ENCODE assay signal across 8 mouse cellular contexts in the genomic region with DNA sequence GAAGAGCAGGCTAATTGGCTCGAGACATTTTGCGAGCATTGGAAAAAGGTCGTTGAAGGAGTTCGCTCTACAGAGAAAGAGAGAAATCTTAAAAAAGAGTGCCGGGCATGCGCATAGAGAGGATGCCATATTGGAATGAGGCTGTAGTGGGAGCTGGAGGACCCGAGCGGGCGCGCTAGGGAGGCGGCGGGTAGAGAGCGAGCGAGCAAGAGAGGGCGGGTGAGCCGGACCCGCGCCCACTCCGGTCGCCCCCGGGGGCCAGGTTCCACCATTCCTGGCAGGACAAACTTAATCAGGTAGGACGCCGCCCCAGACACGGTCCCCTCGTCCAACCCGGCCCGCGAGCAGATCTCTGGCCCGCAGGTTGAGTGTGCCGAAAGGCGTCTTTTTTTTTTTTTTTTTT. TPM values are rescaled to one million over a fixed set of nuclear protein-coding genes. Genes with fewer than 3 reads are reported as not detected.
DNase-seq lines count a peak whose midpoint lies in the region; ATAC-seq and TF ChIP-seq lines count a peak whose summit lies in the region.

No protein-coding gene starts in this region.

- peak overlapping the region; percentile 69 for H3K4me3 ChIP-seq in cerebellum, adult 2 months (replicated peaks; ENCODE audit: insufficient read depth, low read depth, low read length)

- WGBS in cerebellum, adult 2 months = under 1% methylated on average over 31 of the region's 31 CpGs

- TF ChIP-seq POLR2A in cerebellum, adult 2 months (IDR thresholded peaks at IDR 0.05; ENCODE audit: borderline replicate concordance, insufficient read depth, low read length) = no peak

- no peak overlapping the region for H3K27ac ChIP-seq in cerebellum, adult 2 months (ENCODE audit: insufficient read depth, low read length)

- ATAC-seq in hematopoietic stem cell, adult 5-6 weeks (replicated peaks in 1 of 2; ENCODE audit: insufficient read depth in 1 of 2, low FRiP score in 2 of 2, low TSS enrichment in 1 of 2, low read depth in 1 of 2, poor library complexity in 2 of 2, severe bottlenecking in 2 of 2) = peak; percentile 60 to 71

- peaks cover 3% of the 10 kb centered on the region; the same call in 1 of the 2 replicates for H3K27me3 ChIP-seq in cerebellum, adult 2 months (ENCODE audit: control insufficient read depth, insufficient read depth, low read length)

- TF ChIP-seq CTCF in cerebellum, adult 2 months (IDR thresholded peaks at IDR 0.05; ENCODE audit: borderline replicate concordance, insufficient read depth, low read depth, low read length) = no peak

- peak; percentile 82 for DNase-seq in MN1 (ENCODE audit: low spot score)
- peak; percentile 48 to 50 for DNase-seq in cerebellum, adult 2 months
- DNase-seq in forelimb bud, embryonic 11.5 days (ENCODE audit: low read depth, low spot score) = peak; percentile 75
- DNase-seq in layer of hippocampus, postnatal 10 days (ENCODE audit: low spot score in 2 of 2) = peak; percentile 65 to 78
- DNase-seq in lung, postnatal 14 days = peak; percentile 67
- DNase-seq in ovary, postnatal 36 days (ENCODE audit: low spot score) = peak; percentile 67
- DNase-seq in thymus, postnatal 4 days = peak; percentile 78

- no peaks in the 10 kb centered on the region for H3K4me1 ChIP-seq in cerebellum, adult 2 months (ENCODE audit: control insufficient read depth, insufficient read depth, low read length)

RNA-seq across cellular contexts. Expression of a gene that starts 2.0 kb away (rescaled TPM):
- 2.2 and 2.3 TPM in 2 replicates for polyA plus RNA-seq in cerebellum, adult 2 months (2012; rRNA removed)
- 2.3 and 3.3 TPM in 2 replicates for total RNA-seq in hematopoietic stem cell, adult 5-6 weeks (2017)
- total RNA-seq in layer of hippocampus, postnatal 10 days (2021) = 1 to 10 TPM; 5.4 to 5.7 TPM
